Mouse (Mus musculus): ENCODE measurements around the gene Dnajb1. TPM values are rescaled to one million over a fixed set of nuclear protein-coding genes. Genes with fewer than 3 reads are reported as not detected.

Dnajb1 gene
- polyA plus RNA-seq, 1 experiment from 2014 or later: 34.3 TPM

- ATAC-seq (no peak), DNase-seq (ENCODE audit: low spot score) (no peak)
- no peak overlapping the region for H3K4me3 ChIP-seq (ENCODE audit: low read depth, low read length)
- WGBS: 92% methylated on average over 10 of the region's 10 CpGs
- no peak overlapping the region for H3K27ac ChIP-seq (ENCODE audit: low read length)
- no peak for TF ChIP-seq CTCF (IDR thresholded peaks at IDR 0.05)
- no peak for TF ChIP-seq EP300 (IDR thresholded peaks at IDR 0.05)
- H3K4me2 ChIP-seq (replicated peaks; ENCODE audit: low read depth, low read length): no peak overlapping the region
- H3K9ac ChIP-seq (replicated peaks; ENCODE audit: low read depth): no peak overlapping the region
- H3K9me3 ChIP-seq (ENCODE audit: low read length): no peaks in the 10 kb centered on the region
- H3K36me3 ChIP-seq (ENCODE audit: insufficient read depth, low read length): peaks cover 7% of the 10 kb centered on the region; the same call in 1 of the 2 replicates
- peaks cover 11% of the 10 kb centered on the region; the same call in 1 of the 2 replicates for H3K4me1 ChIP-seq (ENCODE audit: insufficient read depth, low read depth, low read length)
- no peaks in the 10 kb centered on the region for H3K27me3 ChIP-seq (replicated peaks; ENCODE audit: insufficient read depth, low read length)
Measured at GRCm38 (mm10) chr8:83571791-83572190, 36.2 kb upstream of the Dnajb1 start.

GRCm38 (mm10) chr8:83572246-83572812, 35.7 kb upstream of the Dnajb1 start:
- no peaks in the 10 kb centered on the region for H3K27me3 ChIP-seq (replicated peaks; ENCODE audit: insufficient read depth, low read length)
- H3K27ac ChIP-seq (ENCODE audit: low read length): no peak overlapping the region
- no peak overlapping the region for H3K4me2 ChIP-seq (replicated peaks; ENCODE audit: low read depth, low read length)
- H3K9me3 ChIP-seq (ENCODE audit: low read length): no peaks in the 10 kb centered on the region
- H3K4me1 ChIP-seq (ENCODE audit: insufficient read depth, low read depth, low read length): peaks cover 13% of the 10 kb centered on the region; the same call in 1 of the 2 replicates
- no peak for DNase-seq (ENCODE audit: low spot score)
- H3K9ac ChIP-seq (replicated peaks; ENCODE audit: low read depth): no peak overlapping the region
- no peak overlapping the region for H3K4me3 ChIP-seq (ENCODE audit: low read depth, low read length)
- WGBS: 79% methylated on average over 5 of the region's 5 CpGs
- TF ChIP-seq EP300 (IDR thresholded peaks at IDR 0.05) (no peak), CTCF (IDR thresholded peaks at IDR 0.05) (no peak)
- ATAC-seq: no peak
- H3K36me3 ChIP-seq (ENCODE audit: insufficient read depth, low read length): peaks cover 7% of the 10 kb centered on the region; the same call in 1 of the 2 replicates

GRCm38 (mm10) chr8:83573140-83573875, 34.7 kb upstream of the Dnajb1 start:
- no peak overlapping the region for H3K4me2 ChIP-seq (replicated peaks; ENCODE audit: low read depth, low read length)
- H3K4me3 ChIP-seq (ENCODE audit: low read depth, low read length): no peak overlapping the region
- ATAC-seq: no peak
- H3K27ac ChIP-seq (ENCODE audit: low read length): no peak overlapping the region
- no peaks in the 10 kb centered on the region for H3K27me3 ChIP-seq (replicated peaks; ENCODE audit: insufficient read depth, low read length)
- no peak for DNase-seq (ENCODE audit: low spot score)
- TF ChIP-seq CTCF (IDR thresholded peaks at IDR 0.05) (peak; percentile 46), EP300 (IDR thresholded peaks at IDR 0.05) (no peak)
- H3K9me3 ChIP-seq (ENCODE audit: low read length): no peaks in the 10 kb centered on the region
- no peak overlapping the region for H3K9ac ChIP-seq (replicated peaks; ENCODE audit: low read depth)
- peaks cover 7% of the 10 kb centered on the region; the same call in 1 of the 2 replicates for H3K36me3 ChIP-seq (ENCODE audit: insufficient read depth, low read length)
- WGBS: 73% methylated on average over 18 of the region's 18 CpGs
- H3K4me1 ChIP-seq (ENCODE audit: insufficient read depth, low read depth, low read length): peaks cover 12% of the 10 kb centered on the region; the same call in 1 of the 2 replicates

GRCm38 (mm10) chr8:83574631-83575315, 33.2 kb upstream of the Dnajb1 start:
- 69% methylated on average over 15 of the region's 15 CpGs for WGBS
- no peak for TF ChIP-seq CTCF (IDR thresholded peaks at IDR 0.05)
- no peak overlapping the region for H3K27ac ChIP-seq (ENCODE audit: low read length)
- H3K27me3 ChIP-seq (replicated peaks; ENCODE audit: insufficient read depth, low read length): no peaks in the 10 kb centered on the region
- H3K36me3 ChIP-seq (ENCODE audit: insufficient read depth, low read length): peaks cover 7% of the 10 kb centered on the region; the same call in 1 of the 2 replicates
- H3K9ac ChIP-seq (replicated peaks; ENCODE audit: low read depth): no peak overlapping the region
- H3K4me1 ChIP-seq (ENCODE audit: insufficient read depth, low read depth, low read length): peaks cover 12% of the 10 kb centered on the region; the same call in 1 of the 2 replicates
- no peak for DNase-seq (ENCODE audit: low spot score)
- H3K4me2 ChIP-seq (replicated peaks; ENCODE audit: low read depth, low read length): no peak overlapping the region
- no peak overlapping the region for H3K4me3 ChIP-seq (ENCODE audit: low read depth, low read length)
- no peaks in the 10 kb centered on the region for H3K9me3 ChIP-seq (ENCODE audit: low read length)
- ATAC-seq: no peak

- Histone ChIP-seq H3K4me2 (replicated peaks; ENCODE audit: low read depth, low read length) (no peak overlapping the region), H3K9ac (replicated peaks; ENCODE audit: low read depth) (no peak overlapping the region)
- no peak for DNase-seq (ENCODE audit: low spot score)
Measured at GRCm38 (mm10) chr8:83575561-83576515, 32.2 kb upstream of the Dnajb1 start.

More at GRCm38 (mm10) chr8:83575561-83576515, 32.2 kb upstream of the Dnajb1 start:
- Histone ChIP-seq H3K9me3 (ENCODE audit: low read length) (no peaks in the 10 kb centered on the region), H3K4me1 (ENCODE audit: insufficient read depth, low read depth, low read length) (peaks cover 12% of the 10 kb centered on the region; the same call in 1 of the 2 replicates), H3K4me3 (ENCODE audit: low read depth, low read length) (no peak overlapping the region), H3K27ac (ENCODE audit: low read length) (no peak overlapping the region; the same call in 1 of the 2 replicates), H3K27me3 (replicated peaks; ENCODE audit: insufficient read depth, low read length) (no peaks in the 10 kb centered on the region), H3K36me3 (ENCODE audit: insufficient read depth, low read length) (peaks cover 7% of the 10 kb centered on the region; the same call in 1 of the 2 replicates)
- no peak for ATAC-seq
- WGBS: 53% methylated on average over 16 of the region's 17 CpGs
- TF ChIP-seq EP300 (IDR thresholded peaks at IDR 0.05) (no peak), CTCF (IDR thresholded peaks at IDR 0.05) (no peak)

Measured in lung, postnatal 0 days (tissue).